Mouse (Mus musculus) urinary bladder, postnatal 36 days (tissue): ENCODE results near the gene Spp2.
A peak's percentile ranks its signal among the peaks of the same experiment; 100 is the strongest.

Experiments used
- DNase-seq, 2 experiments: peaks; one replicate each; pipeline ENCODE4 v3.0.0; 2022; ENCODE audit warnings: low spot score in 2 of 2, mixed read lengths in 1 of 2

Spp2 gene

GRCm38 (mm10) chr1:88406807-88407198 lies at the start of gene Spp2:
Gene Spp2, plus strand, starts transcription at chr1:88406961.
- no peak for DNase-seq

- peak; percentile 43 to 48 for DNase-seq
These were observed 49.2 kb upstream of the Spp2 start for GRCm38 (mm10) chr1:88357458-88358090.

- no peak for DNase-seq
These were observed 48.6 kb upstream of the Spp2 start for GRCm38 (mm10) chr1:88358102-88358654.

- no peak for DNase-seq
These were observed 45.7 kb upstream of the Spp2 start for GRCm38 (mm10) chr1:88361085-88361484.

GRCm38 (mm10) chr1:88366881-88367644 lies 39.7 kb upstream of the Spp2 start:
- no peak for DNase-seq

- no peak for DNase-seq
These were observed 28.3 kb upstream of the Spp2 start for GRCm38 (mm10) chr1:88378446-88378845.

GRCm38 (mm10) chr1:88391632-88392031 lies 15.1 kb upstream of the Spp2 start:
- DNase-seq = no peak

- no peak for DNase-seq
These were observed 13.4 kb upstream of the Spp2 start for GRCm38 (mm10) chr1:88393321-88393720.

GRCm38 (mm10) chr1:88403378-88403777 lies 3.4 kb upstream of the Spp2 start:
- DNase-seq = no peak

- no peak for DNase-seq
These were observed 519 bp upstream of the Spp2 start for GRCm38 (mm10) chr1:88406078-88406806.

GRCm38 (mm10) chr1:88408340-88408739 lies 1.6 kb downstream of the Spp2 start:
- no peak for DNase-seq

- no peak for DNase-seq
These were observed 5.3 kb downstream of the Spp2 start for GRCm38 (mm10) chr1:88412013-88412412.

GRCm38 (mm10) chr1:88418943-88419342 lies 12.2 kb downstream of the Spp2 start:
- DNase-seq = no peak

- no peak for DNase-seq
These were observed 15.3 kb downstream of the Spp2 start for GRCm38 (mm10) chr1:88422045-88422444.

GRCm38 (mm10) chr1:88422846-88423395 lies 16.2 kb downstream of the Spp2 start:
- DNase-seq = no peak

GRCm38 (mm10) chr1:88424602-88425252 lies 18.0 kb downstream of the Spp2 start:
- DNase-seq = peak; percentile 80 to 81

- no peak for DNase-seq
These were observed 21.4 kb downstream of the Spp2 start for GRCm38 (mm10) chr1:88427987-88428741.

GRCm38 (mm10) chr1:88429413-88429812 lies 22.7 kb downstream of the Spp2 start:
- DNase-seq = no peak

GRCm38 (mm10) chr1:88431262-88431661 lies 24.5 kb downstream of the Spp2 start:
- DNase-seq = no peak

GRCm38 (mm10) chr1:88432601-88433000 lies 25.8 kb downstream of the Spp2 start:
- no peak for DNase-seq
